Mouse (Mus musculus) heart, postnatal 0 days (tissue): ENCODE measurements around the gene H2afy.

Source experiments
- CTCF ChIP-seq: IDR thresholded peaks from 2 replicates; pipeline ENCODE4 v1.5.1; 2016; ENCODE audit warnings: antibody characterized with exemption, control low read depth, low read depth
- EP300 ChIP-seq: IDR thresholded peaks from 2 replicates; pipeline ENCODE4 v1.6.1; 2016; ENCODE audit warnings: antibody characterized with exemption, low read depth

GRCm38 (mm10) chr13:56104971-56105391 lies 31.2 kb downstream of the H2afy start:
- TF ChIP-seq EP300, result no peak
- TF ChIP-seq CTCF, result peak; percentile 41
